8 mouse cellular contexts compared by ENCODE assay signal in the genomic region with DNA sequence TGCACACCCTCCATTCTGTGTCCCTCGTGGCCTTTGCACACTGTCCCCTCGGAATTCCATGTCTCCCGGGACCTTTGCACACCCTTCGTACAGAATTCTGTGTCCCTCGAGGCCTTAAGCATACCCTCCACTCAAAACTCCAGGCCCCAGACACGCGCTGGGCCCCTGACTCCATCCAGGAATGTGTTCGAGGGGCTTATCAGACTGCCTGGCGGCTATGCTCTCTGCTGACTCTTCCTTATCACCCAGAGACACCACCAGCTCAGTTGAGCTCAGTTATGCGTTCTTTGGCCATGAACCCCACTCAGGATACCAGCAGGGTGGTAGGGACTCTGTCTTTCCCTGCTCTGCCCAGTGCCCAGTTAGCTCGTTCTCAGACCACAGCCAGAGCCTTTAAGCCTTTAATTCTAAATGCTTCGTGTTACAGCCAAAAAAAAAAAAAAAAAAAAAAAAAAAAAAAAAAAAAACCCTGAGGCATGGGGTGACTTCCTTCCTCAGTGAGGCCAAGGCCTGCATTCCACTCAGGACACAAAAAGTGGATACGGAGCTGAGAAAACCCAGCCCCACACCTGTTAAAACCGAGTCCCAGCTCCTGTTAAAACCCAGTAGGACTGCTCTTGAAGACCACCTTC. TPM values are rescaled to one million over a fixed set of nuclear protein-coding genes. Genes with fewer than 3 reads are reported as not detected.
DNase-seq lines count a peak whose midpoint lies in the region; ATAC-seq and TF ChIP-seq lines count a peak whose summit lies in the region.

No protein-coding gene starts in this region.

- no peak for TF ChIP-seq EP300 in ES-Bruce4 (IDR thresholded peaks at IDR 0.05; ENCODE audit: insufficient read depth, low read depth, low read length)

- H3K36me3 ChIP-seq in ES-Bruce4 (ENCODE audit: control insufficient read depth, insufficient read depth, low read length, poor library complexity, severe bottlenecking), result no peaks in the 10 kb centered on the region
- no peaks in the 10 kb centered on the region for H3K36me3 ChIP-seq in hindbrain, embryonic 10.5 days

- no peaks in the 10 kb centered on the region for H3K9me3 ChIP-seq in ES-Bruce4 (replicated peaks; ENCODE audit: control insufficient read depth, insufficient read depth, low read length, poor library complexity, severe bottlenecking)
- no peaks in the 10 kb centered on the region for H3K9me3 ChIP-seq in hindbrain, embryonic 10.5 days

- TF ChIP-seq CTCF in cerebellum, adult 2 months (IDR thresholded peaks at IDR 0.05; ENCODE audit: borderline replicate concordance, insufficient read depth, low read depth, low read length), result no peak
- TF ChIP-seq CTCF in ES-Bruce4 (IDR thresholded peaks at IDR 0.05; ENCODE audit: low read depth, low read length), result no peak

- H3K4me1 ChIP-seq in cerebellum, adult 2 months (ENCODE audit: control insufficient read depth, insufficient read depth, low read length), result peaks cover 5% of the 10 kb centered on the region; the same call in 1 of the 2 replicates
- H3K4me1 ChIP-seq in ES-Bruce4 (ENCODE audit: control insufficient read depth, insufficient read depth, low read length), result no peaks in the 10 kb centered on the region
- H3K4me1 ChIP-seq in hindbrain, embryonic 10.5 days (replicated peaks), result peaks cover 36% of the 10 kb centered on the region

- no peaks in the 10 kb centered on the region for H3K27me3 ChIP-seq in cerebellum, adult 2 months (ENCODE audit: control insufficient read depth, insufficient read depth, low read length)
- H3K27me3 ChIP-seq in ES-Bruce4 (ENCODE audit: control insufficient read depth, insufficient read depth, low read length, poor library complexity, severe bottlenecking), result no peaks in the 10 kb centered on the region
- H3K27me3 ChIP-seq in hindbrain, embryonic 10.5 days (ENCODE audit: insufficient read depth, poor library complexity, severe bottlenecking), result peaks cover 19% of the 10 kb centered on the region

- WGBS in cerebellum, adult 2 months, result 67% methylated on average over 14 of the region's 14 CpGs
- 53% methylated on average over 14 of the region's 14 CpGs for WGBS in hindbrain, embryonic 10.5 days

- H3K27ac ChIP-seq in cerebellum, adult 2 months (ENCODE audit: insufficient read depth, low read length), result no peak overlapping the region
- no peak overlapping the region for H3K27ac ChIP-seq in ES-Bruce4 (ENCODE audit: insufficient read depth, low read length)
- peak overlapping the region; percentile 87 for H3K27ac ChIP-seq in hindbrain, embryonic 10.5 days

- peak; percentile 58 for ATAC-seq in megakaryocyte-erythroid progenitor cell, adult 5-6 weeks (replicated peaks; ENCODE audit: low FRiP score, low TSS enrichment, poor library complexity, severe bottlenecking)

- no peak for TF ChIP-seq POLR2A in cerebellum, adult 2 months (IDR thresholded peaks at IDR 0.05; ENCODE audit: borderline replicate concordance, insufficient read depth, low read length)
- no peak for TF ChIP-seq POLR2A in ES-Bruce4 (IDR thresholded peaks at IDR 0.05; ENCODE audit: insufficient read depth, low read length)

- DNase-seq in cerebellum, adult 2 months, result no peak
- DNase-seq in cerebellum, postnatal 36 days, result no peak
- no peak for DNase-seq in hindbrain, embryonic 10.5 days (ENCODE audit: low spot score)
- DNase-seq in retina, embryonic 14.5 days (ENCODE audit: low spot score), result no peak
- DNase-seq in thymus, postnatal 0 days (ENCODE audit: low spot score), result no peak
- no peak for DNase-seq in cerebellum, adult 8-10 months

- peak overlapping the region; percentile 61 for H3K4me3 ChIP-seq in cerebellum, adult 2 months (replicated peaks; ENCODE audit: insufficient read depth, low read depth, low read length)
- 0 out of 2 replicates have a peak overlapping the region, but pooled peaks have one; percentile 17 for H3K4me3 ChIP-seq in ES-Bruce4 (ENCODE audit: low read depth, low read length)
- H3K4me3 ChIP-seq in hindbrain, embryonic 10.5 days, result peak overlapping the region; percentile 86

- H3K9ac ChIP-seq in ES-Bruce4 (ENCODE audit: low read depth, poor library complexity, severe bottlenecking), result no peak overlapping the region

RNA-seq across cellular contexts. Expression of a gene that starts 0.7 kb away (rescaled TPM):
- polyA plus RNA-seq in cerebellum, adult 2 months (2012; rRNA removed), result 16.8 and 19.9 TPM in 2 replicates
- 59.6 and 63.9 TPM in 2 replicates for polyA plus RNA-seq in ES-Bruce4 (2011; ENCODE audit: insufficient read depth, insufficient read length, low read depth, missing spikeins)
- 41.2 and 43.6 TPM in 2 replicates for polyA plus RNA-seq in hindbrain, embryonic 10.5 days (2016; fragmentation: Nextera tagmentation; extraction: Ambion mirVana)
- 71.7 and 85.8 TPM in 2 replicates for total RNA-seq in megakaryocyte-erythroid progenitor cell, adult 5-6 weeks (2014; fragmentation: Nextera tagmentation)
- total RNA-seq in megakaryocyte-erythroid progenitor cell, adult 5-6 weeks (2017), result 29.7 and 57.0 TPM in 2 replicates
- polyA plus RNA-seq in thymus, postnatal 0 days (2015; fragmentation: Nextera tagmentation; extraction: Ambion mirVana), result 36.7 and 37.9 TPM in 2 replicates

RNA-seq across cellular contexts. Expression of a gene that starts 47.5 kb away (rescaled TPM):
- polyA plus RNA-seq in cerebellum, adult 2 months (2012; rRNA removed), result 0.28 and 0.41 TPM in 2 replicates
- polyA plus RNA-seq in ES-Bruce4 (2011; ENCODE audit: insufficient read depth, insufficient read length, low read depth, missing spikeins), result not detected in 2 replicates
- 0.52 and 0.86 TPM in 2 replicates for polyA plus RNA-seq in hindbrain, embryonic 10.5 days (2016; fragmentation: Nextera tagmentation; extraction: Ambion mirVana)
- total RNA-seq in megakaryocyte-erythroid progenitor cell, adult 5-6 weeks (2014; fragmentation: Nextera tagmentation), result not detected in 2 replicates
- 0.56 TPM in 1 of 2 replicates, not detected in the other for total RNA-seq in megakaryocyte-erythroid progenitor cell, adult 5-6 weeks (2017)
- 0.44 and 0.74 TPM in 2 replicates for polyA plus RNA-seq in thymus, postnatal 0 days (2015; fragmentation: Nextera tagmentation; extraction: Ambion mirVana)

RNA-seq across cellular contexts. Expression of a gene that starts 48.4 kb away (rescaled TPM):
- 1,009 and 1,093 TPM in 2 replicates for polyA plus RNA-seq in cerebellum, adult 2 months (2012; rRNA removed)
- polyA plus RNA-seq in ES-Bruce4 (2011; ENCODE audit: insufficient read depth, insufficient read length, low read depth, missing spikeins), result 329 and 334 TPM in 2 replicates
- 928 and 1,134 TPM in 2 replicates for polyA plus RNA-seq in hindbrain, embryonic 10.5 days (2016; fragmentation: Nextera tagmentation; extraction: Ambion mirVana)
- total RNA-seq in megakaryocyte-erythroid progenitor cell, adult 5-6 weeks (2014; fragmentation: Nextera tagmentation), result 110 and 133 TPM in 2 replicates
- 202 and 258 TPM in 2 replicates for total RNA-seq in megakaryocyte-erythroid progenitor cell, adult 5-6 weeks (2017)
- 532 and 603 TPM in 2 replicates for polyA plus RNA-seq in thymus, postnatal 0 days (2015; fragmentation: Nextera tagmentation; extraction: Ambion mirVana)

Comparison
In these comparisons a context has a peak if more than half of its experiments do, and no peak if none do; other contexts are left out.
1. H3K4me3 ChIP-seq: peak in every context shown above with its lines; median percentile 86 in hindbrain, embryonic 10.5 days; 61 in cerebellum, adult 2 months; 17 in ES-Bruce4.